Mouse (Mus musculus): ENCODE data around the gene Rtl10.

GRCm38 (mm10) chr16:18452361-18452862 lies 46.3 kb upstream of the Rtl10 start:
- TF ChIP-seq CTCF (conservative IDR thresholded peaks at IDR 0.05; ENCODE audit: low read length) (no peak), NANOG (IDR thresholded peaks at IDR 0.05; ENCODE audit: borderline replicate concordance, low read length) (no peak)
